Mouse (Mus musculus): ENCODE measurements around the gene Tead1. TPM values are rescaled to one million over a fixed set of nuclear protein-coding genes. Genes with fewer than 3 reads are reported as not detected.

Gene Tead1
- total RNA-seq, 2 experiments from 2014 or later: not detected

DNA sequence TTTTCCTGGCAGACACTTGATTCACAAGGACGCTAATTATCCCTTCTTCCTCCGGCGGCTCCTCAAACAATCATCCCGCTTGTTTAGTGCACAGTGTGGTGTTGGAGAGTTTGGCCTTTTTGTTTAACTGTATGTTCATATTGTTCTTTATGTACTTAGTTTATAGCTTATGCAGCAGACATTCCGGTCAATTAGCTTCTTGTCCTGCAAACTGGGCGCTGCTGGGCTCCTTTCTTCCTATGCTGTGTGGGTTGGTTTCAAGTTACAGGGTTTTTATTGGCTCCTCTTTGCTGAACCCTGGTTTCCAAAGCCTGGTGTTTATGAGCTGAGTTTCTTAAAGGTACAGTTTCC is 128.3 kb downstream of the Tead1 start:
- no peak for ATAC-seq (ENCODE audit: poor library complexity, severe bottlenecking)

DNA sequence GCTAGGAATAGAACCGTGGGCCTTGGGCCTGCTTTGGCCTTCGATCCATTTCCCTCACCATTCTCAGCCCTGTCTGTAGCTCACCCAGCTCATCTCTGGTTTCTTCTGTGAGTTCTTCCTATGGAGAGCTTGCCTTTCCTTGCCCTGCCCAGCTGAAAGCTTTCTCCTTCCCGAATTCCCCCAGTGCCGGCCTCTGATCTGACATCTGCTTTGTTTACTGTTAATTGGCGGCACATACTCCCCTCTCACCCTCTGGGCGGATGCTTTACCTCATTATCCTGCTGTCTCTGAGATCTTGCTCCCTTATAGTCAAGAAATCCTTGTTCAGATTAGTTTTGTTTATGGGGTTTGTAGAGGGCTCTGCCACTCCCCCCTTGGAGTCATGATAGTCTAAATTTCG is 131.6 kb downstream of the Tead1 start:
- ATAC-seq (ENCODE audit: poor library complexity, severe bottlenecking): no peak

DNA sequence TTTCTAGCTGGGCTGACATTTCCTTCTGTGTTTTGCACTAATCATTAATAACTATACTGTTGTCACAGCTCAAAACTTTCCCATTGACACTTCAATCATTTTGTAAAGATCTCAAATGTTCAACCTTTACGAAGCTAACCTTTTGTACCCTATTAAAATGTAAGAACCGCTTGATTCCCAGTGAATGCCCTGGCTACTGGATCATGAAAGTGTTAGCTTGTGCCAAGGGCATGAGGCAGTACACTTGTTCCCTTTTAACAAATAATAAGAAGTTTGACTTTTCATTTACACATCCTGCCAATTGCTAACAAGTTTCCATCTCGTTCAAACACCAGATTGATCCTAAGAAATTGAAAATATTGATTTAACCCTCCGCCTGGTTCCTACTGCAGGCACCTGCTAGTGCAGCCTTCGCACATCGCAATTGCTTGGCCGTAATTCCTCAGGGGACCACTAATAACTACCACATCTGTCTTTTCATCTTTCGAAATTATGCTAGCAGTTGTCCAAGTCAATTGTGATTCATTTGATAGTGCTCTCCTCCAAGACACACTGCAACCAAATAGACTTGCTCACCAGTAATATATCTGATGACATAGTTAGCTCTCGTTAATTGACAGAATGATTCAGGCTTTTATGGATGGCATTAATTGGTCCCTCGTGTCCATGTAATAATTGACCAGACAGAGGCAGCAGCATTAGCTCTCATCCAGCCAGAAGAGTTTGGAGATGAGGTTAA is 133.1 kb downstream of the Tead1 start:
- ATAC-seq (ENCODE audit: poor library complexity, severe bottlenecking): no peak

DNA sequence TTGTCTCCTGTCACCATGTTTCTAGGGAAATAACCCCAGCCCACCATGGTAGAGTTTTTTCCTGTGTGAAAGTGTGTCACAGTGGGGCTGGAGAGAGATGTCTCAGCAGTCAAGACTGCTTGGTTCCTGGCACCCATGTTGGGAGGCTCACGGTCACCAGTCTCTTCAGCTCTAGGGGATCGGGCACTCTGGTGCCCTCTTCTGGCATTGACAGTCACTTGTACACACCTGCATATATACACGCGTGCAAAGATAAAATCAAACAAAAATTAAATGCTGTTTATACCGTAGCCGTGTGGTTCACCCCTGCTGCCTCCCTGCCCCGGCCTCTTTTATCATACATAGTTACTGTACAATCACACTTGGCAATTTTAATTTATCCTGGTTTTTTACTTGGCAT is 134.0 kb downstream of the Tead1 start:
- no peak for ATAC-seq (ENCODE audit: poor library complexity, severe bottlenecking)

DNA sequence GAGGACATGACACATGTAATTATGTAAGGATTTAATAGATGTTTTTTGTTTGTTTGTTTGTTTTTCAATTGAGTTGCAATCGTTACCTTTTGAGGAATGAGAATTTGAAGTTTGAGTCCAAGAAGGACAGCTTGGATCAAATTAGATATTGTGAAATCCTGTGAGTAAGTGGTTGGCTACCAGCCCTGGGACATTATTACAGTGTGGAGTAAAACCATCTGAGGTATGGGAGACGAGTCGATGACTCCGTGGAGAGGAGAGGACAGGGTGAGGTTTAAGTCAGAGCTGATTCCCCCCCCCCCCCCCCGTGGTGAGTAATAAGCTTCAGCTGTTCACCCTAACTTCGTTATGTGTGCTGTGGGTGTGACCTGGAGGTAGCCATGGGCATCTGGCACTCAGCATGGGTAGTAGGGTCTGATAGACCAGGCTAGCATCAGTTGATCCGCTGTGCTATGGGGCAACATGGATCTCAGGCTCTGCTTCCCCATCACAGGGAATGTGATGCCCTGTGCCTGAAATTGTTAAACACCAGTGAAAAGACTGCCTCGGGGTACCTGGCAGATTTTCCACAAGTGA is 134.7 kb downstream of the Tead1 start:
- ATAC-seq (ENCODE audit: poor library complexity, severe bottlenecking): no peak

DNA sequence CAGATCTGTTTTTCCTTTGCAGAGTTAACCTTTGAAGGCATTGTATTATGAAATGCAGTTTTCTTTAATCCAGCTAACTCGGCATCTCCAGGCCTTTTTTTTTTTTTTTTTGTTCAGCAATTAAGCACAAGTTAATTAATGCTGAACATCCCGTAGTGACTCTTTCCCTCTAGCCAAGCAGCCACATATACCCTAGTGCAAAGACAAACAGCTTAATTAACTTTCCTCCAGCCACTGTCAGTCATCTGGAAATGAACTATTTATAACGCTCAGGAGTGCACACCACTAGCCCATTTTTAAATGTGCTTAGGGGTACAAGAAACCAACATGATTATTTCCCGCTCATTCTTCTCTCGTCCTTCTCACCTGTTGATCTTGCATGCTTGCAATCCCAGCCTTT is 136.9 kb downstream of the Tead1 start:
- no peak for ATAC-seq (ENCODE audit: poor library complexity, severe bottlenecking)

DNA sequence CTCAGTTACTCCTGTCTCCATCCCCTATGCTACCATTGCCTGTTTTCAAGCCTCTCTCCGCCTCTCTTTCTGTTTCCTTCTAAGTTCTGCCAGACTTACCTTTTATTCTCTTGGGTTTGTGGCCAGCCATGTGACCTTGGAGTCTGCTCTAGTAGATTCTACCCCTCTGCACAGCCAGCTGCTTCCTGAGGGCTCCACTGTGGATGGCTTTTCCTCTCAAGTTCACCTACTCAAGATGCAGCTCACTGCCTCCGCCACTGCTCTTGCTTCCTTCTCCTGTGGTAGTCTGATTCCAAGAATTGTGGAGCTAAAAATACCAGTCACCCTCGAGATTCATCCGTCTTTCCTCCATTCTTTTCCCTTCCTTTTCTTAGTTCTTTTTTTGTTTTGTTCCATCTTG is 140.7 kb downstream of the Tead1 start:
- no peak for ATAC-seq (ENCODE audit: poor library complexity, severe bottlenecking)

DNA sequence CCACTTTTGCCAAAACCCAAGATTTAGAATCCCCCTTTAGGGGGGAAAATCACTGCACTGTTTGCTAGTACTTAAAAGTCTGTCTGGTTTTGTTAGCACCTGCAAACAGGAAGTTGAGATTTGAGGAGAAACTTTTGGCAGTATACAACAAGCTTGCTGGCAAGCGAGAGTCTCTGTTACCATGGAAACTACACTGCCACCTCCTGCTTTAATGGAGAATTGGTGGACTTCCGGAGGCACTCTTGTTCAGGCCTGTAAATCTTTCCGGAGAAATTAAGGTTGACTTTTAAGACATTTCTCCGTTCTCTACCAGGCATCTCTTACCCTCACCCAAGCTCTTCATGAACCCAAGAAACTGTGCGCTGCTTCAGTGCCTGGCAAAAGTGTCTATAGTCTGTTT is 143.8 kb downstream of the Tead1 start:
- ATAC-seq (ENCODE audit: poor library complexity, severe bottlenecking): no peak

DNA sequence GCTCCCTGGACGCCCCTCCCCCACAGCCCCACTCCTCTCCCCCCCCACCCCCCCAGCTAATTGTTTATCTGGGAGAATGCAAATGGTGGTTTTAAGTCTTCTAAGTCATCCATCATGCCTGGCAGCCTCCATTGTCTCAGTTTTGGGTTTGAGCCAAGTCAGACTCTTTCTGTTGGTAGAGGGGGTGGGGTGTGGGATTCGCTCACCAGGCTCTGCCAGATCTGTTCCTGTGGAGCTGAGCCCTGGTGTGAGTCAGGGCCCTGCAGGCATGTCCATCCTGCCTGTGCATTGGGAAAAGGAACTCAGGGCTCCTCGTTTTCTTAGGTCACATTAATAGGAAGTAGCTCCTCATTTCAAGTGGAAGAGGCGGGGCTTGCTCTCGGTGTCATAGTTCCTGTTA is 144.5 kb downstream of the Tead1 start:
- peak; percentile 56 for ATAC-seq (ENCODE audit: poor library complexity, severe bottlenecking)

DNA sequence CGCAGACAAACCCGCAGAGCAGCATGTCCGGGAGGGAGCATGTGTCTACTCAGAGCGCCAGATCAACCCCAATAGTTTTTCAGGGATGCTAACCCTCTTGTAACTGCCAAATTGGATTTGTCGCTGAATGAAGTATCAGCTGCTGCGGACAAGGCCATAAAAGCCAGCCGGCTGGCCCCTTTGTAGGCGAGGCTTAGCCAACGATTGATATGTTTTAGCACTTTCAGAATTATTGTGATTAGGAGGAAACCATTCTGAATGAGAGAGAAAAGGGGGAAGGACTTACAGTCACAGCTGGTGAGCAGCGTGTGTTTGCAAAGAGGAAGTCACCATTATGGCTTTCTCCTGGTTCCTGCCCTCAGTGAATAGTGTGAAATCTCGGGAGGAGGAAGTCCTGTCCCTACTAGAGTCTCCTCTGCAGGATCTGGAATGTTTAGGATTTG is 146.2 kb downstream of the Tead1 start:
- no peak; the same call in 1 of the 2 replicates for ATAC-seq (ENCODE audit: poor library complexity, severe bottlenecking)

DNA sequence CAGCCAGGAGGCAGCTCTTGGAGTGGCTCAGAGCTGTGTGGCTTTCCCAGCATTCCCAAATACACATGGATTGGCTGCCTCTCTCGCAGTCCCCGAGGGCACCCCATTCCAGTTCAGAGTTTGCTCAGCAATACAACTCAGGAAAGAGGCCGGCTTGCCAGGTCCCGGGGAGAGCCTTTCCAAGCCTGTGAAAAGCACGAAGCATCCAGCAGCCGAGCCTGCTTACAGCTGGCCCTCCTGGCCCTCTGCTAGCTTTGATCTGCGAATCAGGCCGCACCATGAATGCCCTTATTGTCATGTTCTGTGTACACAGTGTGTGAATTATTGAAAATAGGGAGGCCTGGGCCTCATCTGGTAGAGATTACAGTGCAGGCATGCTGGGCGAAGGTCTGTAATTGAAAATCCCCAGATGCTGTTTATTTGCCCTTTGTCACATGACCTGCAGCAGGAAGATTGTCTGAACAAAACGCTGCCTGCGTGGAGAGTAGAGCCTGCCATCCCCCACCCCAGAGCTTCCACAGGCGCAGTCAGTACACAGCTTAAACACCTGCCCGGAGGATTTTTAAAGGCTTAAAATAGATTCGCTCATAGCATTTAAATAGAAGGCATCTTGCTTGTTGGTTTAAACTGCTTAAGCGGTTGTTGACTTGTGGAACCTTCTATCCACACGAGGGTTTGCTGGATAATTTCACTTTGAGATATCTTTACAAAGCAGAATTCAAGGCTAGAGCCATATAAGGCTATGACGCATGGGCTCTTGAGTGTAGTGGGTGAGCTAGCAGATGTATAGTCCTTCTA is 147.2 kb downstream of the Tead1 start:
- no peak for ATAC-seq (ENCODE audit: poor library complexity, severe bottlenecking)

DNA sequence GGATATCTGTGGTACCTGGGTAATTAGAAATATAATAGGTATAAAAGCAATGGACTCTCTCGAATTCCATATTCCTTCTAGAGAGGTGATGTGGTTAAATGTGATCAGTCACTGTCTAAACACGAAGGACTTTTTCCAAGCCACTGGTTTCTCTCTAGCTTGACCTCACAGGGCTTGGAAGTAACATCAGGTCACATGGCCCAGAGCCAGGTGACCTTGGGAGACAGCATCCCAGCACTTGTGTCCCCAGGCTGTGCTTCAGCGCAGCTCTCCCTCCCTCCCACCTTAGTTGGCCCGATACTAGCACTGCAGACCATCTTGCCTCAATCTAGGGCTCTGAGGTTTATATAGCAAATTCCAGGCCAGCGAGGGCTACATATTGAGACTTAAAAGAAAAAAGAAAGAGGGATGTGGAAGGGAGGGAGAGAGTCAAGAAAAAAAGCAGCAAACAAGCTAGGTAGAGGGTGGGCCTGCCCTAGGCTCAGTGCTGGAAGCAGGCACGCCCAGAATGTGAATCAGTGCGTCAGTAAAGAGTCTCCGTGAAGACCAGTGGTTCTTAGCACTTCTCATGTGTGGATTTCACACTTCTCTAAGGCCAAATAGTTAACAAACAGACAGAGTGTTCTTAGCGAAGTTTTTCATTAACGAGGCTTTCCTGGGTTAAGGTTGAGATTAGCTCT is 149.0 kb downstream of the Tead1 start:
- ATAC-seq (ENCODE audit: poor library complexity, severe bottlenecking): no peak

DNA sequence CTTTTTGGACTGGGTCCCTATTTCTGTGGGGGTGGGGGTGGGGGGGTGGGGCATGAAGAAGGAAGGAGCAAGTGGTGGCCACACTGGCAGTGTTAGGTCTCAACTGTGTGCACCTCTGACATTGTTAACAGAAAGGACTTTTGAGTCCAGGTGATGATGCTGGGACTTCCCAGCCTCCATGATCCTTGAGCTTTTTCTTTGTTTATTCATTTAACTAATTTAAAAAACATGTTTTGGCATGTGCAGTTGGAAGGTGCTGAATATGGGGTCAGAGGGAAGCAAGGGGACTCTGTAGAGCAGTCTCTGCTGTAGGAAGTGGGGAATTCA is 149.5 kb downstream of the Tead1 start:
- no peak for ATAC-seq (ENCODE audit: poor library complexity, severe bottlenecking)

DNA sequence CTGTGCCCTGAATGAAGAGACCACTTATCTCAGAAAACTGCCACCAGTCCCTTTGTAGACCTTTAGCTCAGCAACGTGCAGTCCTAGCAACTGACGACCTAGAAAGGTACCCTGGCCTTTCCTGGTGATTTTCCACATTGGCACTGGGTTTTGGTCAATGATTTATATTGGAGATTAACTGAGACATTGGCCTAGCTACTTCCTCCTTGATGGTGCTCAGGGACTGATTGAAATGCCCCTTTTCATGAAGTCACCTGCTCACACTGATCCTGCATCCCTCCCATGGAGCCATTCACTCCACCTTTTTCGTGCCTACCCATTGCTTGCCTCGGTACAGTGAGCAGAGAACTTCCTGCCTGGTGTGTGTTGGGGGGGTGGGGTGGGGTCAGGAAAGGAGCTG is 151.8 kb downstream of the Tead1 start:
- no peak for ATAC-seq (ENCODE audit: poor library complexity, severe bottlenecking)

DNA sequence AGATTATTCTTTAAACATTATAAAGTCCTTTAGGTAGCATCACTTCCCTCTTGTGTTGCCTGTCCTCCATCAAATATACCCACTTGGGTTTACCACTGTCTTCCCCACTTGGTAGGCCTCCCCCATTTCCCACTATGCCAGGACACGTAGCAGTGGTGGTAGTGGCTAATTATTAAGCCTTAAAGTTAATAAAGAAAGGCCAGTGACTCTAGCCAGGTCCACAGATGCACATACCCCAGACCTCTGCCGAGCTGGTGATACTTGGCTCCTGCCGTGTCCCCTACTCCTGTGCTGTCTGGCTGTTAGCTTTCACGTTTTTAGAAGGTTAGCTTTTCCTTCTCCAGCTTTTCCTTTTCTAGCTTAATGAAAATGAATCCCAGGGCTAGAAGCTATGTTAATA is 152.3 kb downstream of the Tead1 start:
- no peak for ATAC-seq (ENCODE audit: poor library complexity, severe bottlenecking)

DNA sequence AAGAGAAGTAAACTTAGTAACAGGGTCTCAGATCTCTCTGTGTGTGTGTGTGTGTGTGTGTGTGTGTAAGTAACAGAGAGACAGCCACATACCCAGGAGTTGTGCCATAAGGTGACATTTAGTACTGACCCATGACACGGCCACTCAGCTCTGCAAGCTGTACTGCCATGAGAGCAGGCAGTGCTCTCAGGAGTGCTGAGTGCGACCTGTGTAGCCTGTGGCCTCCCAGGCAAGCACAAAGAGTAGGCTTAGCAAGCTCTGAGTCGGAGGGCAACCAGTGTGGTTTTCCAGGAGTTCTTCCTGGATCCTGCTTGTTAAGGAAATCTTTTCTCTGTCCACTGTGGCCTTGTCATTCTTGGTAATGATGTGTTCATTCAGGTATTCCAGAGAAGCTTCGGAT is 154.0 kb downstream of the Tead1 start:
- no peak for ATAC-seq (ENCODE audit: poor library complexity, severe bottlenecking)

DNA sequence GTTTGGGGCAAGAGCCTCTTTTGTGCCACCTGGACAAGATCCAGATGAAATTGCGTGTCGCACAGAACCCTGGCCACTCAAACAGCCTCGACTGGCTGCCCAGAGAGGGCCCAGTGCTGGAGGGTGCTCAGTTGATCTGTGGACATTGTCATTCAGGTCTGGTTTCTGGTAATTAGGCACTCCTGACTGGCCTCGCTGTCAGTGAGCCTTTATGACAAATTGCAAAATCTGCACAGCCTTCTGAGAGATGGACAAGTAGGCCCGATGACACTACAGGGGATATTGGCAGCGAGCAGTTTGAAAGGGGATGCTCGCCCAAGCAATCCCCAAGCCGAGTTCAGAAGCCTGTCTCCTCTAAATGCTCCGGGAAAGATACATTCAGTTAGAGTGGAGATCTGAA is 157.0 kb downstream of the Tead1 start:
- no peak for ATAC-seq (ENCODE audit: poor library complexity, severe bottlenecking)

DNA sequence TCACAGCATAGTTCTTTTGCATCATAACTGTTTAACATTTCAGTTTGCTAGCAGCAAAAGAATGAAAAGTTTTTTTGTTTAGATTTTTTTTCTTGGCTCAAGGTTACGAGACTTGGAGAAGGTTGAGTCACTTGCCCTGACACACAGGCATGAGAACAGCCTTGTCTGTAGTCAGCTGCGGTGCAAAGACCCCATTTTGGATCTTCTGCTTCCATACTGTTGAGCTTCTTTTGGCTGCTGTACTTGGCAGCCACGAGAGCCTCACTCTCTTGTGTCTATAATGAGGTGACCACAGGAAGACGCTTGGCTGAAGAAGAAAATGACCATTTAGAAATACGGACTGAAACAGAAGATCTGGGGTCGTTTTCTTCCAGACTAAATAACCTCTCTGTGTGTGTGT is 159.0 kb downstream of the Tead1 start:
- no peak for ATAC-seq (ENCODE audit: poor library complexity, severe bottlenecking)

DNA sequence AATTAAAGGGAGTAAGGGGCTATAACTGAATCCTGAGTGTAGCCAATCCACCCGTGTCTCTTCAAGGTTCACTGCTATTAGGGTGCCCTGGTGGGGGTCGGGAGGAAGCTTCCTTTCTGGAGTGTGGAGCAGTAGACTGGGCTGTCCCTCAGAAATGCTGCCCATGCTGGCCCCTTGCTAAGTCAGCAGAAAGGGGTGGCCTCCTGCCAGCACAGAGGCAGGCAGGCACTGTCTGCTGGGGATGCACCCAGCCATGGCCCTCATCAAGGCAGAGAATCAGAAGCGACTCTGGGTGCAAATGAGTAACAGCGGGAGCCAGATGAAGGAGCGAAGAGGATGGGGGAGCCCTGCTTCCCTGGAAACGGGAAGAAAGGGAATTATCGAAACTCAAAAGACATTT is 161.2 kb downstream of the Tead1 start:
- ATAC-seq (ENCODE audit: poor library complexity, severe bottlenecking): no peak

DNA sequence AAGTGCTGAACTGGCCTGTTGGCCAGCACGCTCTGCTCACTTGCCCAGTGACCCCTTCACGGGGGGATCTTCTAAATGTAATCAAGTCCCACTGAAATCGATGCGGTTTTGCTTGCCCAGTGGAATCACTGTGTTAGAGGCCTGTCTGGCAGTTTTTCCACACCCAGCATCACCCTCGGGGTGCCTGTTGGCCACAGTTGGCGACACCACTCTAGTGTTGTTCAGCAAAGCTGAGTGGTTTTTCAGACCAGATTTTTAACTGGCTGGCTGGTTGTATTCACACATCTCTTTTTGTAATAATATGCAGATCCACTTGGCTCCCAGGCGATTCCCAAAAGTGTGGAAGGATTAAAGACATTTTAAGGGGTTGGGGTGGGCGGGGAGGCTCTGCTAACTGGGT is 161.8 kb downstream of the Tead1 start:
- no peak for ATAC-seq (ENCODE audit: poor library complexity, severe bottlenecking)

DNA sequence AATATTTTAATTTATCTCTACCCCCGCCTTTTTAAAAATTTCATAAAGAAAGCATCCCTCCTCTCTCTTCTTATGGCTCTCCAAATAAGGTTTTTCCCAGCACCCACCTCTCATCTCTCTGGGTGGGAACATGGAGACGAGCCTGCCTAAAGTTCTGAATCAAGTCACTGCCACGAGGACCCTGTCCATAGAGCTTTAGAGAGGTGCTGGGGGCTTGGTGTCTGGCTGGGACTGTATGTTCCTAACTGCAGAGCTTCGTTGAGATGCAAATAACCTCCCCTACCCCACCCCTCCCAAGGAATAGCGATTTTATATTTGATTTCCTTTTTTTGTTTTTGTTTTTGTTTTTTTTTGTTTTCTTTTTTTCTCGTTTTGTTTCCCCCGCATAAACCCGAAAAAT is 162.4 kb downstream of the Tead1 start:
- ATAC-seq (ENCODE audit: poor library complexity, severe bottlenecking): no peak

DNA sequence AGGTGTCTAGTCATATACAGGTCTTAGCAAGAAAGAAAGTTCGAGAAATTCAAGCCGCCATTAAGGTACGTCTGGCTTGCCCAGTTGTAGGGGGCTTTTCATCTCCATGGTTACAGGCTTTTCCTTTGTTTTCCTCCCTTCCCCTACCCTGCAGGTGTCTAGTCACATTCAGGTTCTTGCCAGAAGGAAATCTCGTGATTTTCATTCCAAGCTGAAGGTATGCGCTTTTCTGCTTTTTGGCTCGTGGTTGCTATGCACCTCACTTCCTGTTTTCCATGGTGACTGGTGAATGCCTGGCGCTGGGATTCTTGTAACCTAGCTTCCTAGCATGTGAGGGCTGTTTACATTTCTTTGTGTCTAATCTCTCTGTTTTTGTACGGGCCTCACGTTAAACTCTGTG is 162.8 kb downstream of the Tead1 start:
- ATAC-seq (ENCODE audit: poor library complexity, severe bottlenecking): no peak
